Mouse (Mus musculus) liver, embryonic 14.5 days (tissue): ENCODE data around the gene Ubap2.

ENCODE experiments used
- CTCF ChIP-seq: IDR thresholded peaks from 2 replicates; pipeline ENCODE4 v1.5.1; 2016; ENCODE audit warnings: antibody characterized with exemption, low read depth, control low read depth
- EP300 ChIP-seq: IDR thresholded peaks from 2 replicates; pipeline ENCODE4 v1.6.1; 2016; ENCODE audit warnings: antibody characterized with exemption, low read depth

GRCm38 (mm10) chr4:41161232-41161631 is 113.7 kb downstream of the Ubap2 start:
- no peak for TF ChIP-seq EP300
- TF ChIP-seq CTCF: no peak
